Mouse (Mus musculus) left cerebral cortex, adult 18-20 months (tissue): Measurements from ENCODE around the gene Gal3st3. TPM values are rescaled to one million over a fixed set of nuclear protein-coding genes. Genes with fewer than 3 reads are reported as not detected.
"Not testable (repeated sequence)": the region's sequence is repeated elsewhere in the genome, so short reads cannot be mapped to it uniquely, and the experiment has no call there.

ENCODE experiments used
- DNase-seq, 2 experiments: peaks; one replicate each; pipeline ENCODE4 v3.0.0; 2021 to 2022; ENCODE audit warnings: low spot score in 2 of 2, mixed read lengths in 1 of 2
- total RNA-seq, 2 experiments: library from RNA; stranded (reverse); gene quantifications; 2 replicates each; pipeline ENCODE4 v1.2.3; 2021

Gal3st3 gene
- total RNA-seq, 2 experiments from 2014 or later = 70.5 to 73.8 TPM

DNA sequence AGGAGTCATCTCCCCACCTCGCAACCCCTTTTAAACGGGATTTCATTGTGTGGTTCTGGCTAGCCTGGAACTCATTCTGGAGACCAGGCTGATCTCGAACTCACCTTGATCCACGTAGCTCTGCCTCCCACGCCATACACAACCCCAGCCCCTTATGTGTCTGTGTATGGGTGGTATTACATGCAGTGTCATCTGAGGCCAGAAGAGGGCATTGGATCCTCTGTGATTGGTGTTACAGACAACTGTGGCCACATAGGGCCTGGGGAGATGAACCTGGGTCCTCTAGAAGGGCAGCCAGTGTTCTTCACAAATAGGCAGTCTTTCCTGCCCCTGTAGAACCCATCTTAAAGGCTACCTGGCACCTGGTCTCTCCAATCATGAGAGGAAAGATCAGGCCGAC, 8.1 kb downstream of the Gal3st3 start:
- DNase-seq = no peak

DNA sequence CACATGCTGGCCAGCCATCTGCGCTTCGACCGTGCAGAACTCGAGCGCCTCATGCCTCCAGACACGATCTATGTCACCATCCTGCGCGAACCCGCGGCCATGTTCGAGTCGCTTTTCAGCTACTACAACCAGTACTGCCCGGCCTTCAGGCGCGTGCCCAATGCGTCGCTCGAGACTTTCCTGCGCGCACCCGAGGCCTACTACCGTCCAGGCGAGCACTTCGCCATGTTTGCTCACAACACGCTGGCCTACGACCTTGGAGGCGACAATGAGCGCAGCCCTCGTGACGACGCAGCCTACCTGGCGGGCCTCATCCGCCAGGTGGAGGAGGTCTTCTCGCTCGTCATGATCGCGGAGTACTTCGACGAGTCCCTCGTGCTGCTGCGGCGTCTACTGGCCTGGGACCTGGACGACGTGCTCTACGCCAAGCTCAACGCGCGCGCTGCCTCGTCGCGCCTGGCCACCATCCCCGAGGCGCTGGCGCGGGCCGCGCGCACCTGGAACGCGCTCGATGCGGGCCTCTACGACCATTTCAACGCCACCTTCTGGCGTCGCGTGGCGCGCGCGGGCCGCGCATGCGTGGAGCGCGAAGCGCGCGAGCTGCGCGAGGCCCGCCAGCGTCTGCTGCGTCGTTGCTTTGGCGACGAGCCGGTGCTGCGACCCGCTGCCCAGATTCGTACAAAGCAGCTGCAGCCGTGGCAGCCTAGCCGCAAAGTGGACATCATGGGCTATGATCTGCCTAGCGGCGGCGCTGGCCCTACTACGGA, 9.0 kb downstream of the Gal3st3 start:
- DNase-seq = no peak

DNA sequence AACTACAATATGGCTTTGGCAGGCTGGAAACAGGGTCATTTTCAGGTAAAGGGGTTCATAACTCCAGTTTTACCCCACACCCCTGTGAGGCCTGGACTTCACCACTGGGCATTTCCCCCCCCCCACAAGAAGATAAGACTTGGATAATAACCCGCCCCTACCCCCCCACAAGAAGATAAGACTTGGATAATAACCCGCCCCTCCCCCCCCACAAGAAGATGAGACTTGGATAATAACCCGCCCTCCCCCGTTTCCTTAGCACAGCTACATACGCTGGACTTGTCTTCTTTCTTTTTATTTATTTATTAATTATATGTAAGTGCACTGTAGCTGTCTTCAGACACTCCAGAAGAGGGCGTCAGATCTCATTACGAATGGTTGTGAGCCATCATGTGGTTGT, 10.9 kb downstream of the Gal3st3 start:
- no peak for DNase-seq

- no peak for DNase-seq
Measured at GRCm38 (mm10) chr19:5313189-5313588, 15.1 kb downstream of the Gal3st3 start.

DNA sequence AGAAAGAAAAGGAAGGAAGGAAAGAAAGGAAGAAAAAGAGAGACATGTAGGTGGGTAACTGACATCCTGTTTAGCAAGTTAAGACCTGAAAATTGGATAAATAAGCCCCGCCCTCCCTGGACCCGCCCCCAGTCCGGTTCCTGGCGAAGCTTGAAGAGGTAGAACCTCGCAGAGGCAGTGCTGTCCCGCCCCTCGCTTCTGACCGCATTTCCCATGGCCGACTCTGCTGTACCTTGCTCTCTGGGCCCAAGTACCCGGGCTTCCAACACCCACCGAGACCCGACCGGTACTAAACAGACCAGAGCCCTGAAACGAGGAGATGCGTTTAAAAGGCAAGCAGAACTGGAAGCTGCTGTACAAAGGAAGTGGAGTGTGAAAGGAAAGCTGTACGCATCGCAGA, 25.7 kb downstream of the Gal3st3 start:
- DNase-seq = no peak

DNA sequence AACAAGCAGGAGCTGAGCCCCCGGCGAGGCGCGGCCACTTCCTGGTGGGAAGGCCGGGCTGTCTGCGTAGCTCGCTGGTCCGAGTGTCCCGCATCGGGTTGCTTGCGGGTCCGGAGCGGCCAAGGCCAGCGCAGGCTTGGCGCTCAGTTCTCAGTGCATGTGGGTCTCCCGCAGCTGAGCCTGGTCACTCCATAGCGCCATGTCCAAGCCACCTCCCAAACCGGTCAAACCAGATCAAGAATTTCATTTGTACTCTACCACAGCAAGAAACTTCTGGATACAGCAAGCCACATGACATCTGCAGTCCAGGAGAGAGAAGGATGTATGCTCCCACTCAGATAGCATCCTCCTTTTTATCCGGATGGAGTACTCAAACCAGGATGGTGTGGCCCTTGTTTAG, 29.8 kb downstream of the Gal3st3 start:
- no peak for DNase-seq

GRCm38 (mm10) chr19:5334741-5335140, 36.6 kb downstream of the Gal3st3 start:
- no peak for DNase-seq

GRCm38 (mm10) chr19:5335441-5335840, 37.3 kb downstream of the Gal3st3 start, which contains the start of gene Catsper1:
Gene Catsper1 (plus strand): TSS chr19:5335741.
- DNase-seq = no peak

DNA sequence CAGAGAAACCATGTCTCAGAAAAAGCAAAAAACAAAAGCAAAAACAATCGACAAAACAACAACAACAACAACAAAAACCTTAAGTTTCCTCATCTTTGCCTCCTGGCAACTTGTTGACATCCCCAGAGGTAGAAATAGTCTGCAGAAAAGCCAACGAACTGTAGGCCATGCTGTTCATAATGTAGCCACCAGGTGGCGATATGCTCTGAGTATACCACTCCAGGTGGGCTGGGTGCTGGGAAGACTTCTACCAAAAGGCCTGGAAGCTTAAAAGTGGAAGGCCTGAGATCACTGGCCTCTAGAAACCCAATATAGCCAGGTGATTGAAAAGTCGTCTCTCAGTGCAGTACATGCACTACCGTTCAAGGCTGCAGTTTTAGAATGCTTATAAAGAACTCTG, 39.8 kb downstream of the Gal3st3 start:
- DNase-seq = peak; percentile 74 to 79

GRCm38 (mm10) chr19:5341360-5341759, 43.2 kb downstream of the Gal3st3 start:
- DNase-seq = no peak

GRCm38 (mm10) chr19:5345297-5346131, 47.4 kb downstream of the Gal3st3 start:
- no peak for DNase-seq

DNA sequence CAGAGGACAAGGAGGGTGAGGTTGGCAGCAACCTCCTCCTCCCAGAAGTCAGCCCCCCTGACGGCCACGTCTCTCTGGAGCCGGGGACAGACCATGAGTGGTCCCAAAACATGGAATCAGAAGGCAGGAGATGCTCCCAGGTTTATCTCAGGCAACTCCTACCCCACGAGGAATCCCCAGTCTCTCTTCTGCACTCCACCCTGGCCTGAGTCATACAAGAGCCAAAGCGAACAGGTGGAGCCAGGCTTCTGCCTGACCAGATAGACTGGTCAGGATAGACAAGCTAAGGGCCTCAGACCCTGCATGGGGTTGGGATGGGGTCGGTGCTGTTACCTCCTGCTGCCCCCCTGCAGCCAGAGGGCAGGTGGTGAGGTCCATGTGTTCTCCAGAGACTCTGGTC, 49.9 kb downstream of the Gal3st3 start:
- no peak for DNase-seq

- peak; percentile 17 to 40 for DNase-seq
Measured at GRCm38 (mm10) chr19:5348526-5349501, 50.7 kb downstream of the Gal3st3 start.

GRCm38 (mm10) chr19:5349502-5349873, 51.4 kb downstream of the Gal3st3 start, which contains the start of gene Cst6:
Gene Cst6 (minus strand): TSS chr19:5349574.
- DNase-seq = not testable (repeated sequence)

DNA sequence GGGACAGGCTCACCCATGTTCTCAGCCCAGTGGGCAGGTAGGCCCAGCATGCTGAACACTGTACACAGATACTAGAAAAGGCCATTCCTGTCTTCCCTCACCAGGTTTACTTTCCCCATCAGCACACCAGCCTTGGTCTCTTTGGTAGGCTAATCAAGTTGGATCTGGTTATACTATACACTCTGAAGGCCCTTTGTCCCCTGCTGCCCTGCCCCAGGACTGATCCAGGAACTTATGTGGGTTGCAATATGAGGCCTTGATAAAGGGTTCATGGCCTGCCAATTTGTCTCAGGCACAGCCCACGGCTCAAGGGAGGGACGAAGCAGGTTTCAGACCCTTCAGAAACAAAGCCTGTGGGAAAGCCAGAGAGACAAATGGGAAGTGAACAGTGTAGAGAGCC, 55.5 kb downstream of the Gal3st3 start:
- DNase-seq = no peak

GRCm38 (mm10) chr19:5356080-5356479, 57.9 kb downstream of the Gal3st3 start:
- DNase-seq = no peak

Other genes with a start within 250 kb of the Gal3st3 start
- gene Rin1, start 247.8 kb upstream of the Gal3st3 start, total RNA-seq = 10 to 100 TPM; 75.4 to 75.5 TPM
- 1 to 10 TPM; 3.5 to 4.5 TPM for gene Cd248, start 230.3 kb upstream of the Gal3st3 start, total RNA-seq
- gene Tmem151a, start 212.8 kb upstream of the Gal3st3 start, total RNA-seq = 100 to 1,000 TPM; 146 to 149 TPM
- 10 to 100 TPM; 21.6 to 25.5 TPM for gene Yif1a, start 209.8 kb upstream of the Gal3st3 start, total RNA-seq
- gene Cnih2, start 199.8 kb upstream of the Gal3st3 start, total RNA-seq = 100 to 1,000 TPM; 215 to 221 TPM
- gene Rab1b, start 191.3 kb upstream of the Gal3st3 start, total RNA-seq = 100 to 1,000 TPM; 157 to 165 TPM
- gene Klc2, start 179.8 kb upstream of the Gal3st3 start, total RNA-seq = 100 to 1,000 TPM; 261 to 289 TPM
- gene Pacs1, start 25.2 kb upstream of the Gal3st3 start, total RNA-seq = 10 to 100 TPM; 57.3 to 61.0 TPM
- gene Sf3b2, start 2.9 kb upstream of the Gal3st3 start, total RNA-seq = 100 to 1,000 TPM; 209 to 213 TPM
- not detected for gene Catsper1, start 37.4 kb downstream of the Gal3st3 start, total RNA-seq
- 10 to 100 TPM; 25.4 to 26.9 TPM for gene Cst6, start 51.2 kb downstream of the Gal3st3 start, total RNA-seq
- 10 to 100 TPM; 22.6 to 26.3 TPM for gene Eif1ad, start 68.4 kb downstream of the Gal3st3 start, total RNA-seq
- gene Banf1, start 68.8 kb downstream of the Gal3st3 start, total RNA-seq = 10 to 100 TPM; 83.5 to 84.2 TPM
- 10 to 100 TPM; 78.4 to 88.6 TPM for gene Sart1, start 90.4 kb downstream of the Gal3st3 start, total RNA-seq
- gene Tsga10ip, start 104.2 kb downstream of the Gal3st3 start, total RNA-seq = not detected
- gene Drap1, start 126.6 kb downstream of the Gal3st3 start, total RNA-seq = 100 to 1,000 TPM; 263 to 283 TPM
- 10 to 100 TPM; 73.6 to 75.6 TPM for gene AI837181, start 126.8 kb downstream of the Gal3st3 start, total RNA-seq
- not detected for gene Fosl1, start 149.2 kb downstream of the Gal3st3 start, total RNA-seq
- 10 to 100 TPM; 28.3 to 31.5 TPM for gene Ccdc85b, start 159.6 kb downstream of the Gal3st3 start, total RNA-seq
- gene Fibp, start 162.3 kb downstream of the Gal3st3 start, total RNA-seq = 10 to 100 TPM; 91.2 to 98.9 TPM
- under 1 TPM; 0.33 to 0.61 TPM for gene Ctsw, start 170.2 kb downstream of the Gal3st3 start, total RNA-seq
- gene Efemp2, start 175.6 kb downstream of the Gal3st3 start, total RNA-seq = 10 to 100 TPM; 12.9 to 15.9 TPM
- gene Mus81, start 190.1 kb downstream of the Gal3st3 start, total RNA-seq = 10 to 100 TPM; 28.0 to 33.9 TPM
- 1,000 to 10,000 TPM; 1,316 to 1,327 TPM for gene Cfl1, start 192.1 kb downstream of the Gal3st3 start, total RNA-seq
- gene 1700020D05Rik, start 205.5 kb downstream of the Gal3st3 start, total RNA-seq = 1 to 10 TPM; 5.3 to 6.7 TPM
- gene Snx32, start 212.2 kb downstream of the Gal3st3 start, total RNA-seq = 10 to 100 TPM; 88.3 TPM